Mouse (Mus musculus) small intestine, adult 10 weeks (tissue): ENCODE measurements around the gene Hdgf. TPM values are rescaled to one million over a fixed set of nuclear protein-coding genes. Genes with fewer than 3 reads are reported as not detected.

Experiments
- polyA plus RNA-seq: library from polyadenylated mRNA; stranded (reverse); fragments of 350-450 nt; fragmentation: Illumina TruSeq; extraction: RNeasy Lipid Tissue Mini Kit (QIAGEN cat#74804); gene quantifications from one replicate; pipeline ENCODE4 v1.2.3, GENCODE M21; 2014; ENCODE audit warnings: low replicate concordance

Gene Hdgf
- polyA plus RNA-seq: 96.9 TPM

DNA sequence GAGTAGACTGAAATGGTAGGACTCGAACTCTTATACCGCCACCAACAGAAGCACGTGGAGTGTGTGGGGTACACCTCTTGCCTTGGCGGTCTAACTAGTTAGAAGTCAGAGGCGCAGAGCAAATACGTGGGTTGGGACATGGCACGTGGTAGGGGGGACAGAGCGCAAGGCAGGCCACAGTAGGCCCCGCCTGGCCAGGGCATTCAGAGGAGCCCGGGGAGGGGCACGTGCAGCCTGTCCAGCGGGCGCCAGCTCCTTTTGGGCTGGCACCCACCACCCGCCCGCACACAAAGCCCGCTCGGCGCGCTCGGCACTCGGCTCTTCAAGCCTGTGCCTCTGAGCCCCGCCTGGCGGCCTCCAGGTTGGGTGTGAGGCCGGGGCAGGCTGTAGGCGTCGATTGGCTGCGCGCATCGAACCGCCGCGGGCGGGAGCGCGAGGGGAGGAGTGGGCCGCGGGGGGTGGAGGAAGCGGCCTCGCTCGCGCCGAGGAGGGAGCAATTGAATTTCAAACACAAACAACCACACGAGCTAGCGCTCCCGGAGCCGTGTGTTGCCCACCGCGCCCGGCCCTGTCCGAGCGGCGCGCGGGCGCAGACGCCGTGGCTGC lies at the start of gene Hdgf:
Gene Hdgf (plus strand): TSS at position 442 of the 606 bp plus-strand sequence.

GRCm38 (mm10) chr3:87885281-87886003 lies 20.7 kb upstream of the Hdgf start, which contains the start of gene Prcc:
Prcc (minus strand) TSS chr3:87885608.

DNA sequence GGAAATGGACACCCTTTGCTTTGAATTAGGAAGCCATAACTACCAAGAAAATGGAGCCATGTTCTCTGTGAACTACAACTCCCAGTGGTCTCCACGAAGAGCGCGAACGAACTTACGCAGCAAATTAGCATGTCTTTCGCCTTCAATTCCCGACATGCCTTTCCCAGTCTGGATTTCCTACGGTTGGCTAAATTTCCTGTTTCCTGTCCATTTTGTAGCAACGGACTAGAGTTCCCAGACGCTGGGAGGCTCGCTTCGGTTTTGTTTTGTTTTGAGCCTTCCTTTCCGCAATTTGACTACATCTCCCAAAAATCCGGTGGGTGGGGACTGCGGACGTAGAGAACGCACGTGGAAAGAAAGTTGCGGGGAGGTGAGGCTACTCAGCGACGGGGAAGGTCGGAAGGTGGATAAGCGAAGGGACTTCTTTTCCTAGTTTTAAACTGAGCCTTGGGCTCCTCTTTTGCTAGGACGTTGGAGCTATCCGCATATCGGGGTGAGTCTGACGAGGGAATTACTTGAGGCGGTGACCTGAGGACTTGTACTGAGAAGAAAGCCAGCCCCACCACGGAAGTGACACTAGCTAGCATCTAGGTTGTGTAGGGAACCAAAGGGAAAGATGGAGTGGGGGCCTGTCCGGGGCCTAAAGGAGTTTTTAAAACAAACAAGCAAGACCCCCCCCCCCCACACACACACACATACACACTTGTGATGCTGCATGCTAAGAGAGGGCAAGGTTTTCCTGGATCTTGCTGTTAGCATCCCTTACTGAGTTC lies 13.4 kb downstream of the Hdgf start, which contains the start of gene Mrpl24:
Gene Mrpl24 (plus strand): TSS at position 171 of the 773 bp plus-strand sequence.

DNA sequence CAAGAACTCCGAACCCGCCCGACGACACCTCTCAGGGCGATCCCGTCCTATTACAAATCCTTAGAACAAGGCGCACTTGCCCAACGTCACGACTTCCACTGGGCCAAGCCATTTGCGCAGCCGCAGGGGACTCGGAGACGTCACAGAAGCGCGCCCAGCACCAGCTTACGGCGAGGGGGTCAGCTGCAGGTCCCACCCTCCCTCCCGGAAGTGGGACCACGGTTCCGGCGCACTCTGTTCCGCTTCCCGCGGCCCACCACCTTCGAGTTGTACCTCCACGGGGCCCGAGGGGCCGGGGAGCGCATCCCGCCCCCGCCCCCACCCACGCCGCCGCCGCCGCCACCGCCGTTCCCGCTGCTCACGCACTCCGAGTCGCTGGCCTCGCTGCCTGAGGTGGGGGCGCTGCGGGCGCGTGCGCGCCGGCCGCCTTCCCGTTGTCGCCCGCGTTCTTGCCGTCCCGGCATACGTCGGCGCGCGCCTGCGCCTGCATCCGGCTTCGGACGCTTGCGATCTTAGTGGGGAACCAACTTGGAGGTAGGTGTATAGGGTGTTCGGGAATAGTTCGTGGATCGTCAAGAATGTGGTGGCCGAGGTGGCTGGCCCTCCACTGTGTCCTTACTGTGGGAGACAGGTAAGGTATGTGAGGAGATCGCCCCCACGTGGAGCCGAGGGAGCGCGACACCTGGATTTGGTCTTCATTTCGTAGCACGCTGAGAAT lies 24.1 kb downstream of the Hdgf start, which contains the start of the genes Isg20l2 and Rrnad1:
Gene Isg20l2 (plus strand): TSS at position 237 of the 718 bp plus-strand sequence.
Gene Rrnad1 (minus strand): TSS at position 640 of the 718 bp plus-strand sequence.

GRCm38 (mm10) chr3:87948378-87949265 lies 42.5 kb downstream of the Hdgf start, which contains the start of gene Crabp2:
Crabp2 (plus strand) TSS chr3:87948666.

Other genes with a start within 250 kb of the Hdgf start
- gene Lrrc71, start 157.7 kb upstream of the Hdgf start, polyA plus RNA-seq: not detected
- not detected for gene Ntrk1, start 111.2 kb upstream of the Hdgf start, polyA plus RNA-seq
- gene Insrr, start 109.4 kb upstream of the Hdgf start, polyA plus RNA-seq: not detected
- 0.26 TPM for gene Pear1, start 82.0 kb upstream of the Hdgf start, polyA plus RNA-seq
- 0.41 TPM for gene Sh2d2a, start 59.6 kb upstream of the Hdgf start, polyA plus RNA-seq
- gene Prcc, start 20.7 kb upstream of the Hdgf start, polyA plus RNA-seq: 1.0 TPM
- 154 TPM for gene Mrpl24, start 13.2 kb downstream of the Hdgf start, polyA plus RNA-seq
- 19.9 TPM for gene Isg20l2, start 24.0 kb downstream of the Hdgf start, polyA plus RNA-seq
- gene Rrnad1, start 24.4 kb downstream of the Hdgf start, polyA plus RNA-seq: 5.8 TPM
- not detected for gene Crabp2, start 42.3 kb downstream of the Hdgf start, polyA plus RNA-seq
- 2.1 TPM for gene Nes, start 64.8 kb downstream of the Hdgf start, polyA plus RNA-seq
- gene Bcan, start 93.9 kb downstream of the Hdgf start, polyA plus RNA-seq: not detected
- not detected for gene Hapln2, start 121.3 kb downstream of the Hdgf start, polyA plus RNA-seq
- gene Gpatch4, start 136.8 kb downstream of the Hdgf start, polyA plus RNA-seq: 3.5 TPM
- 6.2 TPM for gene Naxe, start 152.2 kb downstream of the Hdgf start, polyA plus RNA-seq
- gene Ttc24, start 172.0 kb downstream of the Hdgf start, polyA plus RNA-seq: not detected
- gene Iqgap3, start 175.7 kb downstream of the Hdgf start, polyA plus RNA-seq: 0.85 TPM
- 7.2 TPM for gene Mef2d, start 236.1 kb downstream of the Hdgf start, polyA plus RNA-seq